ENCODE assay signal across 9 mouse cellular contexts in the genomic region with DNA sequence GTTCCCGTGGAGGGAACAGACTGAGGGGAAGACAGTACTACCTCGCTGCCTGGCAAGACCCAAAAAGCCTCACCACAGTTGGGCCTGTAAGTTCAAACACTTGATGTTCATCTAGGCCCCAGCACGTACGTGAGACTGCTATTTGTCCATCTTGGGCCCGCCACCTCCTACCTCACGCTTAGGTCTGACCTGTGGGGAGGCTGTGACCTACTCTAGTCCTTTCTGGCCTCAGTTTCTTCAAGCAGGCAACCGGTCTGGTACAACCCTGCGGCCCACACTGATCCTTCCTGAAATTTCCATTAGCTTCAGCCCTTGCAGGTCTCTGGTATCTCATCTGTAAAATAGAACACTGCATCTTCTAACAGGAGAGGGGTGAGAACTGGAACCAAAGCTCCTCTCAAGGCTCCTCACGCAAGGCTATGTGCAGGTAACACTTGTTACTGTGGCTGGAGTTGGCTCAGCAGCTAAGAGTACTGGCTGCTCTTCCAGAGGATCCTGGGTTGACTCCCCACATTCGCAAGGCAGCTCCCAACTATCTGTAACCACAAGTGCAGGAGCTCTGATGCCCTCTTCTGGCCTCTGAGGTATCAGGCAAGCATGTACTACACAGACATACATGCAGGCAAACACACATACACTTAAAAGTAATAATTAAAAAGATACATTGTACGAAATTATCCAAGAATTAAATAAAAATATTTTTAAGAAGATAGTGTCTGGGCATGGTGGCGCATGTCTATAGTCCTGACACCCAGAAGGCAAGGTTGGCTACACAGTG. TPM values are rescaled to one million over a fixed set of nuclear protein-coding genes. Genes with fewer than 3 reads are reported as not detected.
DNase-seq lines count a peak whose midpoint lies in the region; ATAC-seq and TF ChIP-seq lines count a peak whose summit lies in the region.
"Had no signal": no experiment of that assay in that cellular context is flagged by ENCODE, and none has a peak within 500 bp of the region (broad histone marks: within the 10 kb centered on the region; RNA-seq: fewer than 3 reads in every experiment).

No protein-coding gene starts in this region.

- H3K27me3 ChIP-seq in hindbrain, embryonic 13.5 days, result no peaks in the 10 kb centered on the region
- H3K27me3 ChIP-seq in midbrain, embryonic 16.5 days (ENCODE audit: control insufficient read depth, insufficient read depth, low read depth, low read length), result no peaks in the 10 kb centered on the region

- DNase-seq in layer of hippocampus, adult 2 months (ENCODE audit: low spot score in 2 of 2), result no peak
- no peak for DNase-seq in layer of hippocampus, adult 18-20 months (ENCODE audit: low spot score in 2 of 2)
- DNase-seq in right cerebral cortex, postnatal 25 days, result no peak
- no peak for DNase-seq in left cerebral cortex, postnatal 14 days (ENCODE audit: low spot score in 2 of 2)
- DNase-seq in gastrocnemius, postnatal 14 days, result no peak

- WGBS in hindbrain, embryonic 13.5 days, result 87% methylated on average over 12 of the region's 12 CpGs
- WGBS in midbrain, embryonic 16.5 days, result 83% methylated on average over 12 of the region's 12 CpGs

- H3K9ac ChIP-seq in hindbrain, embryonic 13.5 days, result peak overlapping the region; percentile 49; the same call in 1 of the 2 replicates
- H3K9ac ChIP-seq in midbrain, embryonic 16.5 days (ENCODE audit: low read depth, low read length), result no peak overlapping the region

- TF ChIP-seq CTCF in layer of hippocampus, adult 2 months (conservative IDR thresholded peaks at IDR 0.05), result peak; percentile 58

- peaks cover 41% of the 10 kb centered on the region for H3K4me1 ChIP-seq in brown adipose tissue, adult 24 weeks (ENCODE audit: control insufficient read depth, insufficient read depth, insufficient read length, low read length)
- peaks cover 69% of the 10 kb centered on the region for H3K4me1 ChIP-seq in hindbrain, embryonic 13.5 days (replicated peaks)
- H3K4me1 ChIP-seq in midbrain, embryonic 16.5 days (ENCODE audit: control insufficient read depth, insufficient read depth, low read length), result peaks cover 47% of the 10 kb centered on the region

- intact Hi-C loops in left cerebral cortex, postnatal 14 days (cut with DNase I), result loop anchor here (2.0 kb wide), 1 partner anchor 19 kb away; no protein-coding TSS in a partner anchor
- intact Hi-C loops in gastrocnemius, postnatal 14 days (cut with DNase I; ENCODE audit: low total_unique reads), result no loop called here

- no peak for ATAC-seq in hindbrain, embryonic 13.5 days (ENCODE audit: low FRiP score)
- ATAC-seq in midbrain, embryonic 16.5 days, result no peak

- no peak overlapping the region for H3K4me3 ChIP-seq in layer of hippocampus, adult 2 months
- 0 out of 2 replicates have a peak overlapping the region, but pooled peaks have one; percentile 17 for H3K4me3 ChIP-seq in brown adipose tissue, adult 24 weeks (ENCODE audit: insufficient read depth, low read depth, low read length)
- no peak overlapping the region for H3K4me3 ChIP-seq in hindbrain, embryonic 13.5 days
- H3K4me3 ChIP-seq in midbrain, embryonic 16.5 days (ENCODE audit: low read depth, low read length), result no peak overlapping the region

- peak overlapping the region; percentile 72 for H3K27ac ChIP-seq in layer of hippocampus, adult 2 months
- peak overlapping the region; percentile 86 for H3K27ac ChIP-seq in brown adipose tissue, adult 24 weeks (replicated peaks; ENCODE audit: low read depth, low read length)
- H3K27ac ChIP-seq in hindbrain, embryonic 13.5 days, result peak overlapping the region; percentile 97
- peak overlapping the region; percentile 95 for H3K27ac ChIP-seq in midbrain, embryonic 16.5 days (ENCODE audit: low read length)

- no peaks in the 10 kb centered on the region for H3K9me3 ChIP-seq in hindbrain, embryonic 13.5 days
- no peaks in the 10 kb centered on the region for H3K9me3 ChIP-seq in midbrain, embryonic 16.5 days (replicated peaks; ENCODE audit: control insufficient read depth, low read length, poor library complexity, severe bottlenecking)

- no peak overlapping the region for H3K4me2 ChIP-seq in hindbrain, embryonic 13.5 days
- H3K4me2 ChIP-seq in midbrain, embryonic 16.5 days (ENCODE audit: low read length), result no peak overlapping the region

- peaks cover 15% of the 10 kb centered on the region; the same call in 1 of the 2 replicates for H3K36me3 ChIP-seq in hindbrain, embryonic 13.5 days
- H3K36me3 ChIP-seq in midbrain, embryonic 16.5 days (ENCODE audit: control insufficient read depth, insufficient read depth, low read length), result no peaks in the 10 kb centered on the region

RNA-seq across cellular contexts. Expression of gene Gnai2, which starts 9.6 kb away (rescaled TPM):
- total RNA-seq in layer of hippocampus, adult 2 months (2021), result 100 to 1,000 TPM; 208 to 222 TPM
- total RNA-seq in layer of hippocampus, adult 18-20 months (2021), result 100 to 1,000 TPM; 228 to 231 TPM
- 87.2 and 112 TPM in 2 replicates for polyA plus RNA-seq in brown adipose tissue, adult 24 weeks (2012; ENCODE audit: insufficient read depth, insufficient read length, missing spikeins)
- polyA plus RNA-seq in hindbrain, embryonic 13.5 days (2015; fragmentation: Nextera tagmentation; extraction: Ambion mirVana), result 335 and 338 TPM in 2 replicates
- 278 and 281 TPM in 2 replicates for polyA plus RNA-seq in midbrain, embryonic 16.5 days (2015; fragmentation: Nextera tagmentation; extraction: Ambion mirVana)
- 100 to 1,000 TPM; 205 to 220 TPM for total RNA-seq in left cerebral cortex, postnatal 14 days (2021)
- 100 to 1,000 TPM; 139 to 152 TPM for total RNA-seq in gastrocnemius, postnatal 14 days (2021)

RNA-seq across cellular contexts. Expression of gene Sema3b, which starts 16.5 kb away (rescaled TPM):
- 1 to 10 TPM; 1.9 to 2.2 TPM for total RNA-seq in layer of hippocampus, adult 2 months (2021)
- 1 to 10 TPM; 1.5 to 2.5 TPM for total RNA-seq in layer of hippocampus, adult 18-20 months (2021)
- 3.3 and 3.8 TPM in 2 replicates for polyA plus RNA-seq in brown adipose tissue, adult 24 weeks (2012; ENCODE audit: insufficient read depth, insufficient read length, missing spikeins)
- polyA plus RNA-seq in hindbrain, embryonic 13.5 days (2015; fragmentation: Nextera tagmentation; extraction: Ambion mirVana), result 3.4 and 4.2 TPM in 2 replicates
- 3.7 and 3.9 TPM in 2 replicates for polyA plus RNA-seq in midbrain, embryonic 16.5 days (2015; fragmentation: Nextera tagmentation; extraction: Ambion mirVana)
- total RNA-seq in left cerebral cortex, postnatal 14 days (2021), result 1 to 10 TPM; 3.2 to 3.8 TPM
- 10 to 100 TPM; 27.6 to 35.2 TPM for total RNA-seq in gastrocnemius, postnatal 14 days (2021)

RNA-seq across cellular contexts. Expression of gene Ifrd2, which starts 38.1 kb away (rescaled TPM):
- total RNA-seq in layer of hippocampus, adult 2 months (2021), result 10 to 100 TPM; 13.7 to 15.2 TPM
- 10 to 100 TPM; 12.5 to 13.2 TPM for total RNA-seq in layer of hippocampus, adult 18-20 months (2021)
- 21.6 and 23.7 TPM in 2 replicates for polyA plus RNA-seq in brown adipose tissue, adult 24 weeks (2012; ENCODE audit: insufficient read depth, insufficient read length, missing spikeins)
- 11.8 and 14.1 TPM in 2 replicates for polyA plus RNA-seq in hindbrain, embryonic 13.5 days (2015; fragmentation: Nextera tagmentation; extraction: Ambion mirVana)
- 14.6 and 15.4 TPM in 2 replicates for polyA plus RNA-seq in midbrain, embryonic 16.5 days (2015; fragmentation: Nextera tagmentation; extraction: Ambion mirVana)
- 1 to 10 TPM; 8.9 to 9.7 TPM for total RNA-seq in left cerebral cortex, postnatal 14 days (2021)
- total RNA-seq in gastrocnemius, postnatal 14 days (2021), result 10 to 100 TPM; 33.5 to 42.7 TPM

RNA-seq across cellular contexts. Expression of gene Slc38a3, which starts 43.8 kb away (rescaled TPM):
- total RNA-seq in layer of hippocampus, adult 2 months (2021), result 10 to 100 TPM; 55.7 to 65.0 TPM
- 10 to 100 TPM; 57.8 to 62.6 TPM for total RNA-seq in layer of hippocampus, adult 18-20 months (2021)
- 0.83 and 3.3 TPM in 2 replicates for polyA plus RNA-seq in brown adipose tissue, adult 24 weeks (2012; ENCODE audit: insufficient read depth, insufficient read length, missing spikeins)
- 25.3 and 26.2 TPM in 2 replicates for polyA plus RNA-seq in hindbrain, embryonic 13.5 days (2015; fragmentation: Nextera tagmentation; extraction: Ambion mirVana)
- 31.1 and 34.0 TPM in 2 replicates for polyA plus RNA-seq in midbrain, embryonic 16.5 days (2015; fragmentation: Nextera tagmentation; extraction: Ambion mirVana)
- total RNA-seq in left cerebral cortex, postnatal 14 days (2021), result 10 to 100 TPM; 79.5 to 87.1 TPM
- 10 to 100 TPM; 29.8 to 57.1 TPM for total RNA-seq in gastrocnemius, postnatal 14 days (2021)
- total RNA-seq: neutrophil, adult 5-6 weeks had no signal

RNA-seq across cellular contexts. Expression of gene Hyal3, which starts 44.9 kb away (rescaled TPM):
- total RNA-seq in layer of hippocampus, adult 2 months (2021), result 1 to 10 TPM; 2.0 to 2.1 TPM
- 1 to 10 TPM; 1.1 to 1.4 TPM for total RNA-seq in layer of hippocampus, adult 18-20 months (2021)
- 0.63 TPM in 1 of 2 replicates, not detected in the other for polyA plus RNA-seq in brown adipose tissue, adult 24 weeks (2012; ENCODE audit: insufficient read depth, insufficient read length, missing spikeins)
- polyA plus RNA-seq in hindbrain, embryonic 13.5 days (2015; fragmentation: Nextera tagmentation; extraction: Ambion mirVana), result 1.3 and 1.6 TPM in 2 replicates
- polyA plus RNA-seq in midbrain, embryonic 16.5 days (2015; fragmentation: Nextera tagmentation; extraction: Ambion mirVana), result 2.0 and 2.4 TPM in 2 replicates
- 1 to 10 TPM in 1 of 2 experiments, under 1 TPM in 1; 0.78 to 1.4 TPM for total RNA-seq in left cerebral cortex, postnatal 14 days (2021)
- under 1 TPM; 0.23 to 0.49 TPM for total RNA-seq in gastrocnemius, postnatal 14 days (2021)

Comparison
In these comparisons a context has a peak if more than half of its experiments do, and no peak if none do; other contexts are left out.
1. RNA of gene Sema3b, which starts 16.5 kb away (total RNA-seq): 27.6 to 35.2 TPM in gastrocnemius, postnatal 14 days; 3.2 to 3.8 TPM in left cerebral cortex, postnatal 14 days, 1.5 to 2.5 TPM in layer of hippocampus, adult 18-20 months and 1.9 to 2.2 TPM in layer of hippocampus, adult 2 months; every median in the first group is over 4 times any median in the second.
2. Peak in every context shown above with its lines, with median percentiles within 50 percentile points of each other: H3K27ac ChIP-seq.